Mouse (Mus musculus) hindbrain, embryonic 16.5 days (tissue): Measurements from ENCODE around the gene Hlx. TPM values are rescaled to one million over a fixed set of nuclear protein-coding genes. Genes with fewer than 3 reads are reported as not detected.

Experiments
- ATAC-seq: fragments of 200-750 bp; cut with Nextera tagmentation; 2 replicates; pipeline ENCODE4 v1.8.0; 2017; ENCODE audit warnings: moderate TSS enrichment, moderate library complexity
- H3K27ac ChIP-seq: fragments of 300-500 bp; sonication (generic); 2 replicates; pipeline ENCODE4 v1.5.1; 2014; ENCODE audit warnings: low read depth, mild to moderate bottlenecking, control low read depth, low read length, moderate library complexity
- H3K27me3 ChIP-seq: fragments of 300-500 bp; sonication (generic); replicated peaks from 2 replicates; pipeline ENCODE4 v1.6.1; 2014; ENCODE audit warnings: low read length; ENCODE audit not compliant: control insufficient read depth, insufficient read depth
- H3K36me3 ChIP-seq: fragments of 300-500 bp; sonication (generic); 2 replicates; pipeline ENCODE4 v1.6.1; 2014; ENCODE audit warnings: mild to moderate bottlenecking, low read length, moderate library complexity, mixed read lengths; ENCODE audit not compliant: control insufficient read depth, insufficient read depth
- H3K4me1 ChIP-seq: fragments of 300-500 bp; sonication (generic); 2 replicates; pipeline ENCODE4 v1.6.1; 2014; ENCODE audit warnings: low read depth, low read length; ENCODE audit not compliant: control insufficient read depth, insufficient read depth
- H3K4me2 ChIP-seq: fragments of 300-500 bp; sonication (generic); 2 replicates; pipeline ENCODE4 v1.6.1; 2014; ENCODE audit warnings: mild to moderate bottlenecking, low read length, control low read depth, moderate library complexity
- H3K4me3 ChIP-seq: fragments of 300-500 bp; sonication (generic); 2 replicates; pipeline ENCODE4 v1.5.1; 2014; ENCODE audit warnings: mild to moderate bottlenecking, low read length, control low read depth, moderate library complexity
- H3K9ac ChIP-seq: fragments of 300-500 bp; sonication (generic); 2 replicates; pipeline ENCODE4 v1.6.1; 2014; ENCODE audit warnings: low read depth, mild to moderate bottlenecking, control low read depth, low read length, moderate library complexity
- H3K9me3 ChIP-seq: fragments of 300-500 bp; sonication (generic); 2 replicates; pipeline ENCODE4 v1.6.1; 2014; ENCODE audit warnings: mild to moderate bottlenecking, low read length, moderate library complexity; ENCODE audit not compliant: control insufficient read depth
- WGBS: fragments of 180-500 bp; shearing (Covaris S2); extraction: QIAGEN DNeasy Blood & Tissue Kit; methylation state at CpG from one replicate; pipeline ENCODE4 v1.1.7; 2014; 5-methylcytosine and 5-hydroxymethylcytosine counted together
- polyA plus RNA-seq: library from polyadenylated mRNA; unstranded; fragments of >200 nt; fragmentation: Nextera tagmentation; extraction: Ambion mirVana; gene quantifications from 2 replicates; pipeline ENCODE4 v1.2.1, GENCODE M21; 2015

The Hlx gene
- polyA plus RNA-seq, 1 experiment from 2014 or later, result 2.3 TPM

GRCm38 (mm10) chr1:184677641-184678040, 54.8 kb downstream of the Hlx start:
- Histone ChIP-seq H3K4me2 (no peak overlapping the region), H3K27ac (no peak overlapping the region), H3K4me3 (no peak overlapping the region), H3K9me3 (no peaks in the 10 kb centered on the region), H3K9ac (no peak overlapping the region), H3K36me3 (no peaks in the 10 kb centered on the region), H3K4me1 (no peaks in the 10 kb centered on the region), H3K27me3 (no peaks in the 10 kb centered on the region)
- no peak for ATAC-seq
- 66% methylated on average over 2 of the region's 2 CpGs for WGBS

Other genes with a start within 250 kb of the Hlx start
- 0.24 and 0.30 TPM in 2 replicates for gene Marc1, start 78.7 kb upstream of the Hlx start, polyA plus RNA-seq
- gene Marc2, start 113.8 kb upstream of the Hlx start, polyA plus RNA-seq, result 121 and 129 TPM in 2 replicates
- gene C130074G19Rik, start 150.6 kb upstream of the Hlx start, polyA plus RNA-seq, result 0.97 and 1.0 TPM in 2 replicates